Mouse (Mus musculus): Measurements from ENCODE around the gene Rgs16.

DNA sequence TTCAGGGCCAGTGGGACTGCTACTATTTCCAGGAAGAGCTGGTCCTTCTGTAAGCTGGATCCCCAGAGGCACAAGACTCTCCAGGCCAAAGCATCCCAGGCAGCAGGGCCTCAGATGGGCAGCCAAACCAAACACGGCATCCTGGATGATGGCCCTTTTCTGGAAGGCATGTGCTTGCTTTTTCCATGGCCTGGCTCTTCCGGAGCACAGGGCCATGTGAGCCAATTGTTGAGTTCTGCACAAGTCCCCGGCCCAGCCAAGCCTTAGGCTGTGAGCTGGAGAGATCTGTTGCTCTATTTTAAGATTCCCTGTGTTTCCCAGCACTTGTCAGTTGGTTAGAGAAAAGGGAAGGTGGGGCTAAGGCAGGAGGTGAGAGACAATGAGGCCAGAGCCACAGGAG lies 9.5 kb upstream of the Rgs16 start:
- TF ChIP-seq CTCF (IDR thresholded peaks at IDR 0.05; ENCODE audit: borderline replicate concordance, control insufficient read depth, extremely low read depth, insufficient read depth, low read length, poor library complexity) (no peak), POLR2A (IDR thresholded peaks at IDR 0.05; ENCODE audit: control insufficient read depth, extremely low read depth, insufficient read depth, low read length, poor library complexity) (no peak)
